Mouse (Mus musculus) cerebellum, postnatal 4 days (tissue): ENCODE results near the gene Atp8a2.
"Not testable (repeated sequence)": the region's sequence is repeated elsewhere in the genome, so short reads cannot be mapped to it uniquely, and the experiment has no call there.

Source experiments
- DNase-seq, 2 experiments: peaks; one replicate each; pipeline ENCODE4 v3.0.0; 2022; ENCODE audit warnings: low spot score in 2 of 2, mixed read lengths in 1 of 2

The Atp8a2 gene

DNA sequence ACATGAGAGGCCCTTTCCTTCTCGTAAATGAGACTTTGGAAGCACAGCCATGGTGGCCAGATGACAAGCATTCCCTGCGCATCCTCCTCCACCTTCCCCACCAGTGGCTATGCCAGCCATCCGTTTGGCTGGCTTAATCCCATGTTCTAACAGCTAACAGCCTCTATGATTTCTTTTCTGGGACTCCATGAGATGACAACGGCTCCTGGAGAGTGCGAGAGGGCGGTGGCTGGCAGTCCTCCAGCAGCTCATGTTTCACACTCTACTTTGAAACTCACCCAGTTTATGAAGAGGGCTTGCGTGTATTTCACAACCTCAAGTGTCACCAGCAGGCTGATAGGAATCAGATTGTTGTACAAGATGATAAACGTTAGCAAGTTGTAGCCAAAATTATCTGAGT lies 170.3 kb downstream of the Atp8a2 start:
- DNase-seq: peak in 1 of 2 experiments; percentile 19

DNA sequence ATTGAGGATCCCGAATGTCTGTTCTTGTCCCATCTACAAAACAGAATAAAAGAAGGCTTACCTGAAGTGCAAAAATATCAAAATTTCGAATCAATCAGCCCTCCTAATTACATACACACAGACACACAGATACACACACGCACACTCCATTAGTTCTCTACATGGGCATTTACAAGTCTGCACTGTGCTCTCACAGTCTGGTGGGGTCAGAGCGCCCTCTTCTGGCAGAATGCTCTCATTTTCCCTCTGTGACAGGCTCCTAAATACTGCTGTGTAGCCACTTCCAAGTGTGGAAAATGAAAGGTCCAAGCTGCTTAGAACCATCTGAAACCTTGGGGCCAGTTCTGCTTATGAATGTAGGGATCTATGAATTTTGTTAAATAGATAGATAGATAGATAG lies 181.1 kb downstream of the Atp8a2 start:
- peak; percentile 75 to 87 for DNase-seq

DNA sequence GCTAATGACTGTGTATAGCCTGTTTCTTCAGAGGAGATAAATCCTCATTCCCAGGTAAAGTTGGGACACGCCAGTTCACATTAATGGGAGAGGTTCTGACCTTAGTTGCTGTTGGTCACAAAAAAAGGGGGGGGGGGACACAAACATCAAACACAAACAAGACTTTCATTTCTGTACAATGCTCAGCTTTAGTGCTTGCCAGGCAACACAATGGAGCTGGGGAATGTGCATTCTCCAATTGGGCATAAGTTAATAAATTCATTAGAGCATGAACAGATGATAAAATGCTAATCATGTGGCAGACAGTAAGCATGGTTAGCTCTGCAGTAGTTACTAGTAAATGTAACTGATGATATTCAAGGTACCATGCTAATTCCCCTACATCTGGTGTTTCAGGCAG lies 195.2 kb downstream of the Atp8a2 start:
- DNase-seq: no peak

DNA sequence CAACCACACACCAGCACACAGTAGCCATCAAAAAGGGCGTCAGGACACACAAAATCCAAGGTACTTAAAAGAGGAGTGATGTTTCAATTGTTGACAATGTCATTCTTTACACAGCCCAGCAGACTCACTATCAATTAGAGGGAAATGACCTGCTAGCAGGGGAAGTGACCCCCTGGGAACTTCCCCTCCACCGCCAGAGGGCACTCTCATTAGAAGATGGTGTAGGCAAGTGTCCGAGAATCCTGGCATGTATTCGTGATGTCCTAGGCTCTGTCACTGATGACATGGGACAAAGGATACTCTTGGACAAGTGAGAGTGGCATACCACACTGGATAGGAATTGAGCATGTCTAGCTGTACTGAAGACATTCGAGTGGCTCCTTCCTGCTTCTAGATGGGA lies 208.1 kb downstream of the Atp8a2 start:
- no peak for DNase-seq

DNA sequence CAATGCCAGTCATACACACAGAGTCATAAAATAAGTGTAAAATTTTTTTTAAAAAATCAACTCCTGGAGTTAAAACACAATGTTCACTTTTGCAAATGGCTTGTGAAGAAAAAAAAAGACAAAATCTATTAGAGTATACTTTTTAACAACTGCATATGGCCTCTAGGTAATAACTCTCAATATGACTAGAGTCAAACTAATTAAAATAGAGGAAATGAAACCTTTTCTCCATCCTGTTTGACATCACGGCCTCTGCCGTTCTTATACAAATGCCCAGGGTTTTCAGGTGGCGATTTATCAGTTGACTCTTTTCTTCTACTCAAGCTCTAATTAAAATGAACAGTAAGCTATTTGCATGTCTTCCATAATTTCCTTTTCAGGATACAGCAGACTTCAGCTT lies 209.0 kb downstream of the Atp8a2 start:
- no peak for DNase-seq

DNA sequence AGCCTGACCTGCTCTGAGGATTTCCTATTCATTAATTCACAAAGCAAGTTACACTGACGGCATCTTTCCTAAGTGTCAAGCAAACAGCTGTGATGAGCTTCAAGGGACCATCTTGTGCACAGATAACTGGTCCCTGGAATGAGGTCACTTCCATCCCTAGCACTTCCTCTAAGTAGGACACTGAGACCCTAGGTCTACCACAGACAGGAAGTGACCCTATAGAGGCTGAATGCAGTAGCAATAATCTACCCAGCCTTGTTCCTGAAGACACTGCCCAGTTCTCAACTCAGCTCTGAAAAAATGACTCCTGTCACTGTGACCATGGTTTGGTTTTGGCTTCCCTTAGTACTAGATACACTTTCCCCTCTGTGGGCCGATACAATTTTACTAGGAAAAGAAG lies 219.0 kb downstream of the Atp8a2 start:
- no peak for DNase-seq

DNA sequence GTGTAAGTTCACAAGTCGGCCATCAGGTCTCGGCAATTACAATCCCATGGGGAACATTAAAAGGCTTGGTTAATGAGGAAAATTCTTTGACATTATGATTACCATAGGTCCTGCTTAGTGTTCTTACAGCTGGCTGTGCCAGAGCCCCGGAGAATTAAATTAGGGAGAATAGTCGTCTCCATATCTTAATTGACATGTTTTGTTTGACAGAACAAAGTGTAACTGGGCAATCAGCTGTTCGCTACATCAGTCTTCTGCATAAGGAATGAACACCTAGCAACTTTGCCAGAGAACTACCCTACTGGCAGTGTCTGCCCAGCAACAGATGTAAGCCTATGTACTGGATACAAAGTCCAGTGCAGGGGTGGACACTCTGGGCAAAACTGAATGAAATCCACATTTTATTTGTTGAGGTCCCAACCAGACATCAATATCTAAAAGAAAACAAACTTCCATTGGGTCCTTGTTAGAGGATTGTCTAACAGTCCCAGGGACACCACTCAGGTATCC lies 225.7 kb downstream of the Atp8a2 start:
- no peak for DNase-seq

DNA sequence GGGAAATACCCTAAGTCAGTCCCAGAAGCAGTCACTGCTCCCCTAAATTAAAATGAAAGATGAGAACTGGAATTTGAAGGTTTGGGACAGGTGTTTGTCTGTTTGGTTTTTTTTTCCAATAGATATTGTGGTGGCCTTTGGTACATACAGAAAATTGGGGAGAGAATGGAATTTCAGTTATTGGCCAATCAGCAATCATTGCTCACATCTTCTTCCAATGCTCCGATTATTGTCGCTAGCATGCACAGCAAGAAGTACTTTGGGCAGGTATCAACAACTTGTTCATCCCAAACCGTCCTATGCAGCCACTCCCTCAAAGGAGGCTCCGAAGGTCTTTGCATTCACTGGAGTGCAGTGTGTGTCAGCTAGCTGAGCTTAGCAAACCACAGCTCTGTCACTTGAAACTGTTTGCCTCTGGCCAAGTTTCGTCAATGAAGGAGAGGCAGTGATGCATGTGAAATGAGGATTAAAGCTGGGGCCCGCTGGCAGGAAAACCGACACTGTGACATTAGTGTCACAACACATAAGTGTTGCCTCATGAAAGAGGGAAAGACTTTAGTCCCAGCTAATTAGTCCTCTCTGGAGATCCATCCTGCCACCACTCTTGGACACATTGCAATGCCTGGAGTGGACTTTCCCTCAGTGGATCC lies 227.4 kb downstream of the Atp8a2 start:
- DNase-seq: peak in 1 of 2 experiments; percentile 63

DNA sequence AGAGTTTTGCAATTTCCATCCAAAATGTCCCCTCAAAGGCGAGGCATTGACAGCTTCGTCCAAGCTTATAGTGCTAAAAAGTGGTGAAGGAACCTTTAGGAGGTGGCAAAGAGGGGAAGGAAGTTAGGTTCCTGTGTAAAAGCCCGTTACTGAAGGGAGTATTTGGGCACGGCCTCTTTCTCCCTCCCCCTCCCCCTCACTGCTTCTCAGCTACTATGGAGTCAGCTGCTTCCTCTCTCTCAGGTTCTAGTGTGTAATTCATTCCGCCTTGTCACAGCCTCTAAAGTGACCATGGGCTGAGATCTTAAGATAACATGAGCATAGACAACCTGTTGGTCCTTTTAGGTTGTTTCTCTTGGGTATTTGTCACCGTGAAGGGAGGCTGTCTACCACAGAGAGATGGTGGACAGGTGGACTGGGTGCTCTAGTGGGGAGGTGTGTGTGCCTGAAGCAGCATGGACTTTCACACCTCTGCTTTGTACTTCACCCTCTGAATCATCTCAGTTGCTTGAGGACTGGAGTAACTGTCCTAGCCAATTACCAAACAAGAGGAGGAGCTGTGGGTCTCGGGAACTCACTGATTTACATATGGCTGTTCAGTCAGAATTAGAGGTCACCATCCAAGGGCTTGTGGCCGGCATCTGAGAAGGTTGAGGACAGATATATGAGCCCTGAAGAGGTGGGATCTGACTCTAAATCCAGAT lies 229.0 kb downstream of the Atp8a2 start:
- DNase-seq: no peak

DNA sequence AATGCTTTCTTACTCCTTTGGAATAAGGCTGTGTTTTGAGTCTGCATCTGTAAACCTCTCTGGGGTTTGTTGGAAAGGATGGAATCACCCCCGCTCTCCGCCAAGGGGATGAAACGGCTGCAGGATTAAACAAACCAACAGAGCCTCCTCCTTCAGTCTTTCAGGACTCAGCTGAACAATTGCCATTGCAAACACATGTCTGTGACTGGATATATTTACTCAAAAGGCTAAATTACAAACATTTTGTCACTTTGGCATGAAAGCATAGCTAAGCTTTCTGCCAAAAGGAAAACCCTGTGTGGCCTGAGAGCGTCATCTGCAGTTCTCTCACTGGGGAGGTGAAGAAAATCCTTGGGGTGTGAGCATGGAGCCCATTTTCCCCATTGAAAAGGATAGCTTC lies 230.0 kb downstream of the Atp8a2 start:
- no peak for DNase-seq

DNA sequence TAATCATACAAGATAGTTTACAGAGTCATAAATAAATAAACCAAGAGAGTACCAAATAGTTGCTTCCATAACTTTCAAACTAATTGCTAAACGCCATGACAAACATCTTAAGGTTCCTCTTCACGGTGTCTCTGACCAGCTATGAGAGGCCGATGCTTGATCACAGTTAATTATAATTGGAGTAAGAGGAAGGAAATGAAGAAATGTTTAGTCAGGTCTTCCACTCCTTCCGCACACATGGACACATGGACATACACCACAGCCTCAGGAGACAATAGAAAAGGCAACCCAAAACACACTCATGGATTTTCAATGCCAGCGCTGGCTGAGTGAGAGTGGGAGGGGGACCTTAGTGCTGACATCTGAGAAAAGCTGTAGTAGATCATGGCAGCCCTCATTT lies 232.4 kb downstream of the Atp8a2 start:
- DNase-seq: no peak

DNA sequence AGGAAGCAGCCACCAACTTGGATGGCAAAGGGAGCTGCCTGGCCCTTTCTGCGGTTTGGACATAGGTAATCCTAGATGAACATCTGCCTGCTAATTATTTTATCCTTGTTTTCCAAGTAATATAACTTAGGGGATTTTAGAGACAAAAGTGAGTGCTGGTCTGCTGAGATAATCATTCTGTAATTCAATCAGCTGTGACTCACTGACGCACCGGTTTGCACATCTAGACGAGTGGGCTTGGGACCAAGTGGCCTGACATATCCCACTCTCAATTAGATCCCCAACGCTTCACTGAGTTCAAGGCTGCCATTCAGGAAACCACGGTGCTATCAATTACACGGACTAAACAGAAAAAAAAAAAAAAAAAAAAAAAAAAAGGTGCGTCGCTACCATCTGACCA lies 236.0 kb downstream of the Atp8a2 start:
- DNase-seq: no peak

DNA sequence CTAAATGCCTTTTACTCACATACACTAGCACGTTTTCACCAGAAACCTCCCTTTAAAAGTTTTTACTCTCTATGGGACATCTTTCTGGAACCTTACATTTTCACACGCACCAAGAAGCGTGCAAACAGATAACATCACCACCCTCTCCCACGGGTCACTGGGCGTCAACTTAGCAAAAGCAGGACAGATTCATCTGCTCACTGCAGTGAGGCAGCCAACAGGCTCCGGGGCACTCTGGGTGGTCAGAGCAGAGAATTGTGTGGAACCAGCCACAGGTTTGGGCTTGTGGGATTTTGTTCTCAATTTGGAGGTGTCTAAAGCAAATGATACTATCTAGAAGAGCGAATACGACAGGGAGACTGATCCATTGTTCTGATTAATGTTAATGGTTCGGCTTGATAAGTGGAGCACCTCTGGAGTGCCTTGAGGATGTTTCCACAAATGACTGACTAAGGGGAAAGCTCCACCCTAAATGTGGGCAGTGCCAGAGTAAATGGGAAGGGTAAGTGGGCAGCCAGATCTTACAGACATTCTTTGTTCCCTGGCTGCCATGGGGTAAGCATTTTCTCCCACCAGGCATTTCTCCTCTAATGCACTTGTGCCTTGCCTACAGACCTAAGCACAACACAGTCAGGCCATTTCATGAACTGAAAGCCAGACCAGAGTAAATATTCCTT lies 236.6 kb downstream of the Atp8a2 start:
- DNase-seq: no peak

DNA sequence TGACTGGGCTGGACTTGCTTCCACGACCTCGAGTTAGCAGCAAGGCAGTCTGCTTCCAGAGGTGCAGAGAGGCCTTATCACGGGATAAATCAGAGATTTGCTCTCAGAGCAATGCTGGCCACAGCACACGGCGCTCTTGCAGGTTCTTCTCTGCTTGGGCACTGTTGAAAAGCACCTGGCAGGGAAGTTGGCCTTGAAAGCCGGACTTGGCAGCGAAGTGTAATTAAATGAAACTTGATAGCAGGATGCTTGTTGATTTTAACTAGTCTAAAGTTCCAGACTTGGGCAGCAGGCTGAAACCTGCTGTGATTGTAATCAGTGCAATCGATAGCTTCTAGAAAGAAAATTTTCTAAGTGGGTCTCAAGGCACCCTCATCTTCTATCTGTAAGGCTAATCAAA lies 237.3 kb downstream of the Atp8a2 start:
- DNase-seq: no peak

DNA sequence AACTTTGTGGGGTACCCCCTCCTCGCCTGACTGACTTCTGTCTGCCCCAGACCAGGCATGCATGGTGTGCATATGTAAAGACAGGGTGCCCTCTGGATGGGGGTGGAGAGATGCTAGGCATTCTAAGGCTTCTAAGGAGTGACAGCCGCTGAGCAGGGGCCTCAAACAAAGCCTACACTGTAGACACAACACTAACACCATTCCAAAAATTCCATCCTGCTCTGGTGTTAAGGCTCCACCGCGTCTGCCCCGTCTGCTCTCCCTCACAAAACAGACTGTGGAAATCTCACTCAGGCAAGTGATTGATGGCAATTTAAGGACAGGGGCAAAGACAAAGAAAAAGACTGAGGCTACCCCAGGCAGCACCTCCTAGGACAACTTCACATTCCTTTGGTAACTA lies 247.0 kb downstream of the Atp8a2 start:
- no peak for DNase-seq

DNA sequence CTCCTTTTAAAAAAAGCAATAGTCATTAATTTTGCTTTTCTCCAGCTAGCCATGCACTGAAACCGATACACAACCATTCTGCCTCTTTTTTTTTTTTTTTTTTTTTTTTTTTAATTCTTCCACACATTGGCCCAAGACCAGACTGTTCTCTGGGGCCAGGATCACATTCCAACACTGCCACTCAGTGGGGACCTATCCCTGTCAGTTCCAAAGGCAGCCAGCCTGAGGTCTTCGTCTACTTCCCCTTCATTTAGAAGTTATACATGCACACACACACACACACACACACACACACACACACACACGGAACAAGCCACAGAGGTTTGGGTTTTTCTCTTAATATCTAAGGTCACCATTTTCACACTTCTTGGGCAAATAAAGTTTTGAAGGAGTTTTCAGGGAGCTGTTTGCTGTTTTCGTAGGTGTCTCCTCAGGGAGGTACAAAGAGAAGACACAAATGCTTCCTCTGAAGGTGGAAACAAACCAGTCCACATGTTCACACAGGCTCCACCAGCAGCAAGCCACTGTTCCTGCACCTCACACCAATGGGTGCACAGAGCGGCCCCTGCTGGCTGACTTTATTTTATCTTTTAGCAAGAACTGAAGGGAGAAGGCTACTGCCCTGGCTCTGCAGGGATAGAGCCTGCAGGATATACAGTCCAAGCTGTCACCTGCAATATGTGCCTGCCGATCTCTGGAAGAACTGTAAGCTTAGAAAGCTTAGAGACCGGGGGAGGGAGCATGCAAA lies 253.9 kb downstream of the Atp8a2 start:
- peak; percentile 67 to 88 for DNase-seq

DNA sequence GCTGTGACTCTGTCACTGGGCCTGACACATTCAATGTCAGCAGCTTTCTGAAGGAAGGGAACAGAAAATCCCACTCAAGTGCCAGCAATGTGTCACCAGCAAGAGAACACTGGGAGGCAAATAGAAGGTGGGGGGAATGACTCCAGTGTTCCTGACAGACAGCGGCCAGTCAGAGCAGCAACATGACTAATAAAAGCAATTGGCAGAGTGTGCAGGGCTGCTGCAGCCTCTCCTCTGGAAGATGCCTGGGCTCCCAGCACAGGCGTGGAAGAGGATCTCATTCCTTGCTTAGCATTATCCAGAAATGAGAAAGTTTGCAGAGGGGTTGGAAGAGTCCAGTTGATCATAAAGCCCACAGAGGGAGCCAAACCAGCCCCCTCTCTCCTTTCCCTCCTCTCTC lies 254.8 kb downstream of the Atp8a2 start:
- DNase-seq: no peak

DNA sequence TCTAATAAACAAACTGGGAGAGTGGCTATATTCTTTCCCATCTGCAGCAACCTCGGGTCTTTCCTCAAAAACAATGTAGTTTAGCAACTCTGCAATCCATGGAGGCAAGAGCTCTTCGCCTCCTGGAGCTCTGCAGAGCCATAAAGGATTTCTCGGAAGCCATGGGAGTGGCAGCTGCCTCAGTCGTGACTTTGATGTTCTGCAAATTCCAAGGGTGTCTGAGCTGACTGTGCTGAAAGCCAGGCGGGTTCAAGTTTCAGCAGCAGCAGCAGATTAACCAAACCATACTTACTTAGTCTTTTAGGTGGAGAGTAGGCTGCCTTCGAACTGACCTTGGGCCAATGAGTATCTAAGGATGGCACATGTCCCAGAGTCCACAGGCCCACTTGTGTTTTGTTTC lies 264.6 kb downstream of the Atp8a2 start:
- no peak for DNase-seq

DNA sequence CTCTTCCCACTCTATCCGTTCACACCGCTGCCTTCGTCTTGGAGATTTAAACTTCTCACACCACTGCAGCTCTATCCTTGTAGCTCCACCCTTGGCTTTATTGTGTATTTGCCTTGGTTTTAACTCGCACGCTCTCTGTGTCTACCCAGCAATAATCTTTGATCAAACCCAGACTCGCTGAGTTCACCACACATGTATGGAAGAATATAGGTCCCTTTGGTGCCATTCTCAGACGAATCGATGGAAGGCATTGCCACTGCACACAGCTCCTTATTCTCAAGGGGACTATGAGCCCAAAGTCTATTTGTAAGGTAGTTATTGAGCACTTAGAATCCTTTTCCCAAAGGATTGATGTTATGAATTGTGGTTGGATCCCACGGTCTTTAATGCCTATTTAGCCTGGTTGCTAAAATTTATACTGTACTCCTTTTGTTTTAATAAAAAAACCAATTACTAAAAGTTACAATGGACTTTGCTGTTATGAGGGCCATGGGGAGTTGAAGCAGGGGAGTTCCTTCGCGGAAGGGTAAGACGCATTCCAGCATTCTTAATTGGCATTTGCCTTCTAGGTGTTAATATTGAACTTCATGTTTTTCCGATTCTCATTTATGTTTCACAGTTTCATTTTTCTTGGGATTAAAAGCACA lies 265.4 kb downstream of the Atp8a2 start:
- DNase-seq: no peak

DNA sequence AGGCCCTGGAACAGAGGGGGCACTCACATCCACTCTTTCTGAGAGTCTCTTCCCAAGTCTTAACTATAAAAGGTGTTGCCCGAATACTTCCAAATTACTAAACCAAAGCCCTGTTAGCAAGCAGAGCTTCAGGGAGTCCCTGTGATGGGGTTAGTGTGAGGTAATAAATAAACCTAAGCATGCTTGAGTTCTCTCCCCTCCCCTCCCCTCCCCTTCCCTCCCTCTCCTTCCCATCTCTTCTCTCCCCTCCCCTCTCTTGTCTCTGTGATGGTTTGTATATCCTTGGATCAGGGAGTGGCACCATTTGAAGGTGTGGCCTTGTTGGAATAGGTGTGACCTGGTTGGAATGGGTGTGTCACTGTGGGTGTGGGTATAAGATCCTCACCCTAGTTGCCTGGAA lies 267.8 kb downstream of the Atp8a2 start:
- DNase-seq: not testable (repeated sequence)

DNA sequence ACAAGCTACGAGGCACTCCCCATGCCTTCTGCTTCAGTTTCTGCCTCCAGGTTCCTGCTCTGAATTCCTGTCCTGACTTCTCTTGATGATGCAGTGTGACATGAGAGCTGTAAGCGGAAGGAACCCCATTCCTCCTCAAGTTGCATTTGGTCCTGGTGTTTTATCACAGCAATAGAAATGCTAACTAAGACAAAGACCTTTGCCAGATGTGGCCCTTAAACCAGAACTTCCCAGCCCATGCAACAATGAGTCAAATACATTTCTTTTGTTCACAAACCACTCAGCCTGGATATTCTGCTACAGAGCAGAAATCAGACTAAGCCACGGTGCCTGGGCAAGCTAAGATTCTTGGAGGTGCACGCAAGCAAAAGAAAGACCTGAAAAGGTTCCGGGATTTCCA lies 268.2 kb downstream of the Atp8a2 start:
- DNase-seq: no peak

DNA sequence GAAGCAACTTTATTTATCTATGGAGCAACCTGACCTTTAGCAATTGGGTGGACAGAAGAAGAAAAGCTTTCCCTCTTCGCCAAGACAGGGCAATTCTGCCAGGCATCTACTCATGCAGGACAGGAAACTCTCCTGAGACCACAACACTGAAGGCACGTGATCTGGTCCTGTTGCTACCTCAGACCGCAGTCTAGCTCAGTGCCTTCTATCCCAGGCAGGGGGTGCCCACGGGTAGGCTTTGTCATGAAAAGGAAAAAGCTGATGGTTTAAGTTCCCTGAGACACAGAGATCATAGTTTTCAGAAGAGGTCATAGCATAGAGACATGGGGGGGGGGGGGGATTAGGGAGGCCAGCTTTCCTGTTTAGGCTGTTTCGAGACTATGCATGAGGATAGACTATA lies 269.2 kb downstream of the Atp8a2 start:
- DNase-seq: no peak
